Mouse (Mus musculus) bone marrow macrophage, adult 2 months (primary cell): ENCODE measurements at regions not wholly inside any gene's neighbourhood (a gene's known extent, or its start where the extent isn't known, plus 50 kb on each side); places are given as distances from the start of the nearest gene placed in this dataset.

Experiments
- H3K27ac ChIP-seq: 2 replicates; pipeline ENCODE4 v1.5.1; 2012; ENCODE audit warnings: low read depth, low read length; ENCODE audit not compliant: insufficient read depth
- H3K4me1 ChIP-seq: 2 replicates; pipeline ENCODE4 v1.6.1; 2012; ENCODE audit warnings: low read length; ENCODE audit not compliant: control insufficient read depth, insufficient read depth
- H3K4me3 ChIP-seq: 2 replicates; pipeline ENCODE4 v1.5.1; 2012; ENCODE audit warnings: mild to moderate bottlenecking, low read length, moderate library complexity; ENCODE audit not compliant: insufficient read depth
- CTCF ChIP-seq: IDR thresholded peaks from 2 replicates; pipeline ENCODE4 v1.5.1; 2012; ENCODE audit warnings: low read depth, mild to moderate bottlenecking, low read length, moderate library complexity
- POLR2A ChIP-seq: IDR thresholded peaks from 2 replicates; pipeline ENCODE4 v1.6.1; 2012; ENCODE audit warnings: mild to moderate bottlenecking, low read depth, low read length, borderline replicate concordance

DNA sequence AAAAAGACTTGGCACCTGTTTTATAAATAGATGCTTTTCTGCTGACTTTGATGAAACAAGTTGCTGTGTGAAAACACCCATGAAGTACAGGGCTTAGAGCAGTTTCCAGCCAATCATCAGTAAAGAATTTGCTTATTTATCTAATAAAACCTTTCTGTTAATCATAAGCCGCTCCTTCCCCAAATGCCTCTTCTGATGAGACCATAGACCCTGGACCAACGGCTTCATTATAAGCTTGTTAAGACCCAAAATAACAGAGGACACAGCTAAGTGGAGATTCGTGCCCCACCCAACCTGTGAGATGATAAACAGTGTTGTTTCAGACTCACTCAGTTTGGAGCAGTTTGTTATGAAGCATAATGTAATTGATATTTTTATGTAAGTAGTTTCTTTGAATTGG, 207.0 kb upstream of the Veph1 start:
- Histone ChIP-seq H3K27ac (no peak overlapping the region), H3K4me3 (no peak overlapping the region), H3K4me1 (no peaks in the 10 kb centered on the region)
- no peak for TF ChIP-seq CTCF

DNA sequence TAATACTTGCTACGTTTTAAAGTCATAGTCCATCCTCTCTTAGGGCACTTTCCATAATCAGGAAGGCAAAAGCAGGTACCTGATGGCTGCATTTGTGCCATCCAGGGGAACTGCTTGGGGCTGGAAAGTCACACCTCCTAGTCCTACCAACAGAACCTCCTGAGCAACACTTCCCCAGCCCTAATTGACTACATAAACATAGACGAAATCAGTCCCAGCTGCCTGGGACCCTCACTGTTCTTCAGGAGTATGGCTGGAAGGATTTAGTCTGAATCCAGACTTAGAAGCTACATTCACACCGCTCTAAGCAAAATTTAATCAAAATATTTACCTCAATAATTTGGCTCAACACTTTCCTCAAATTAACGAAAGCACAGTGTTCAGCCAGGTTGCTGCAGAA, 205.2 kb upstream of the Veph1 start:
- H3K4me1 ChIP-seq, result no peaks in the 10 kb centered on the region
- TF ChIP-seq POLR2A (no peak), CTCF (no peak)
- H3K27ac ChIP-seq, result no peak overlapping the region
- no peak overlapping the region for H3K4me3 ChIP-seq

GRCm38 (mm10) chr3:66494442-66495113, 197.9 kb upstream of the Veph1 start:
- Histone ChIP-seq H3K4me1 (no peaks in the 10 kb centered on the region), H3K27ac (no peak overlapping the region), H3K4me3 (no peak overlapping the region)
- TF ChIP-seq CTCF, result no peak
- no peak for TF ChIP-seq POLR2A

- TF ChIP-seq CTCF (no peak), POLR2A (no peak)
- H3K4me1 ChIP-seq, result no peaks in the 10 kb centered on the region
- no peak overlapping the region for H3K4me3 ChIP-seq
- no peak overlapping the region for H3K27ac ChIP-seq
These were observed 194.2 kb upstream of the Veph1 start for GRCm38 (mm10) chr3:66490696-66491357.

DNA sequence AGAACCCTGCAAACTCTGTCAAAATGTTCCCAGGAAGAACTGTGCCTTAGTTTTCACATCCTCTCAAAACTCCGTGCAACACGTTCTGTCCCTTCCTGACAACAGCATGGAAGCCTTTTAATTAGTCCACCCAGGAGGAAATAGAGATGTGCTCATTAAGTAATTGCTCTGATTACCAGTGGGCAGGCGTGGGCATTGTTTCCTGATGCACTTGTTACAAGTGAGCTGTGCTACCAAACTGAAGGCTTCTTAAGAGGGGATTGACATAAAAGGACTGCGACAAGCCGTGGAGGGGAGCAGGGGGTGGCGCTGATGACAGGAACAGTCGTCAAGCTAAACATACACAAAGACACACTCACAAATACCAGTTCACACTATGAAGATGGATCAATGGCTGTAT, 192.1 kb upstream of the Veph1 start:
- no peak for TF ChIP-seq POLR2A
- TF ChIP-seq CTCF, result no peak
- Histone ChIP-seq H3K4me1 (no peaks in the 10 kb centered on the region), H3K27ac (no peak overlapping the region), H3K4me3 (no peak overlapping the region)

DNA sequence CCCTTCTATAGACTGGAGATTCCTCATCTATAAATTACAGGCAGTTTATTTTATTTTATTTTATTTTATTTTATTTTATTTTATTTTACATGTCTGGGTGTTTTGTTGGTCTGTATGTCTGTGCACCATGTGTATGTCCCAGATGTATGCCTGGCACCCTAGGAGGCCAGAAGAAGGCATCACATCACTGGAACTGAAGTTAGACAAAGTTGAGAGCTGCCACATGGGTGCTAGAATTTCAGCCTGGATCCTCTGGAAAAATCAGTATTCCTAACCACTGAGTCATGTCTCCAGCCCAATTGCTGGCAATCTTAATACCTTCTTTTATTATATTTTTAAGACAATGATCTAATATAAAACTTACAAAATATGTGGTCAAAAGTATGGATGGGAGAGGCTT, 190.0 kb upstream of the Veph1 start:
- Histone ChIP-seq H3K27ac (no peak overlapping the region), H3K4me1 (no peaks in the 10 kb centered on the region), H3K4me3 (no peak overlapping the region)
- TF ChIP-seq POLR2A (no peak), CTCF (no peak)

GRCm38 (mm10) chr3:66486184-66486583, 189.5 kb upstream of the Veph1 start:
- TF ChIP-seq POLR2A (no peak), CTCF (no peak)
- no peak overlapping the region for H3K4me3 ChIP-seq
- no peak overlapping the region for H3K27ac ChIP-seq
- H3K4me1 ChIP-seq, result no peaks in the 10 kb centered on the region

GRCm38 (mm10) chr3:66480718-66481117, 184.1 kb upstream of the Veph1 start:
- TF ChIP-seq POLR2A (no peak), CTCF (no peak)
- H3K27ac ChIP-seq, result no peak overlapping the region
- H3K4me1 ChIP-seq, result no peaks in the 10 kb centered on the region
- H3K4me3 ChIP-seq, result no peak overlapping the region

- Histone ChIP-seq H3K27ac (no peak overlapping the region), H3K4me3 (no peak overlapping the region), H3K4me1 (no peaks in the 10 kb centered on the region)
- no peak for TF ChIP-seq CTCF
- no peak for TF ChIP-seq POLR2A
These were observed 182.6 kb upstream of the Veph1 start for GRCm38 (mm10) chr3:66479266-66479665.

DNA sequence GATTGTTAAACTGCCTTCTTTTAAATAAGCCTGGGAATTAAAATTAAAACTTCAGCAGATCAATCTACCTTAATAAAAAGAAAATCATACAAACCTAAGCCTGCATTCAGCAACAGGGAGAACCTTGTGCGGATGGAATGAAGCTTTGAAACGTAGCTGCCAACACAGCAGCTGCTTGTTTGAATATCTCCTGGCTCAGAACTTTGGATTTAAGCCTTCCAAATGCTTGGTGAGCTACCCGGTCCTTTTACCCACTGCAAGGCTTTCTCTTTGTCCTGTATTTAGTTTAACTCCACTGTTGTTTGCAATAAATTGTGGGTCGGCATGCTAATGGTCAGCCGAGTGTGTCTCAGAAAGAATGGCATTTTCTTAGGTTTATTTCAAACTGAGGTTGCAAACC, 169.7 kb upstream of the Veph1 start:
- H3K4me1 ChIP-seq, result no peaks in the 10 kb centered on the region
- no peak overlapping the region for H3K4me3 ChIP-seq
- TF ChIP-seq CTCF, result no peak
- TF ChIP-seq POLR2A, result no peak
- no peak overlapping the region for H3K27ac ChIP-seq

- H3K27ac ChIP-seq, result no peak overlapping the region
- no peak overlapping the region for H3K4me3 ChIP-seq
- no peak for TF ChIP-seq CTCF
- no peaks in the 10 kb centered on the region for H3K4me1 ChIP-seq
These were observed 168.7 kb upstream of the Veph1 start for GRCm38 (mm10) chr3:66465371-66465770.
